Mouse (Mus musculus): ENCODE results near the gene Enpep. TPM values are rescaled to one million over a fixed set of nuclear protein-coding genes. Genes with fewer than 3 reads are reported as not detected.

Gene Enpep
- total RNA-seq, 4 experiments from 2014 or later: 5.0 to 7.2 (median 6.2) TPM

- DNase-seq (ENCODE audit: low spot score): no peak
Observed at GRCm38 (mm10) chr3:129238664-129239258, 93.8 kb downstream of the Enpep start.

GRCm38 (mm10) chr3:129238010-129238409 lies 94.5 kb downstream of the Enpep start:
- DNase-seq (ENCODE audit: low spot score): no peak

- no peak for DNase-seq (ENCODE audit: low spot score)
Observed at GRCm38 (mm10) chr3:129227331-129227730, 105.2 kb downstream of the Enpep start.

- no peak for DNase-seq (ENCODE audit: low spot score)
Observed at GRCm38 (mm10) chr3:129226681-129227080, 105.8 kb downstream of the Enpep start.

GRCm38 (mm10) chr3:129225577-129226289 lies 106.8 kb downstream of the Enpep start:
- DNase-seq (ENCODE audit: low spot score): no peak

- no peak for DNase-seq (ENCODE audit: low spot score)
Observed at GRCm38 (mm10) chr3:129224806-129225576, 107.5 kb downstream of the Enpep start.

- DNase-seq (ENCODE audit: low spot score): no peak
Observed at GRCm38 (mm10) chr3:129223964-129224805, 108.3 kb downstream of the Enpep start.

GRCm38 (mm10) chr3:129223401-129223800 lies 109.1 kb downstream of the Enpep start:
- no peak for DNase-seq (ENCODE audit: low spot score)

DNA sequence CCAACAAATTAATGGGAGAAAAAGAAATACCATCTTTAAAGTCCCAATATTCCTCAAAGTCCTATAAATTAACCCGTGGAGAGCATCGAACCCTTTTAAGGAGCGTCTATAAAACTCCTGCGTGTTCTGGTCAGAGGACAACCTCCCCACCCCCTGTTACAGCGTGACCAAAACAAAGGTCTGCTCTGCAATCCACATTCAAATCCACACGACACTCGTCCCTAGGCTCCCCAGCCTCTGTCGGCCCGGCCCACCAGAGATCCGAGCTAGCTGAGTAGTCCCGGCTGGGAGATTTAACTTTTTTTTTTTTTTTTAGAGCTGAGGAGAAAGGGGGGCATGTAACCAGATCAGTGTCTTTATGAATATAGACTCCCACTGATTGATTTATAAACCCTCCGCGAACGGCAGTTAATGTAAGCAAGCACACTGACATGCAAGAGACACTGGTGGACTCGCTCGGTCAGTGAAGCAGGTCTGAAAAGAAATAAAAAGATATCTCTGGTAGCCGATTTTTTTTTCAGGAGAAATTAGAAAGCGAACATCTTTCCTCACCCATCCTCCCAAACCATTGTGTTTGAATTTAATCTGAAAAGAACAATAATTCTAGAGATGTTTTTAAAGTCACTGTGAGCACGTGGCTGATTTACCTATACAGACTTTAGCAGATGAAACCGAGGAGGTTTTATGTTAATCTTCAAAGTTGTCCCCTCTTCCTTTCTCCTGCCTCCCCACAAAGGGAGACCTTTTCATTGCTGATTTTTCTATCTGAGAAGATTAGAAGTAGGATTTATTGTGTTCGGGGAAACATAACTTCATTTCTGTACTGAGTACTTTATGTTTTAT lies 109.9 kb downstream of the Enpep start:
- no peak for DNase-seq (ENCODE audit: low spot score)

- DNase-seq (ENCODE audit: low spot score): no peak
Observed at GRCm38 (mm10) chr3:129221380-129222260, 110.9 kb downstream of the Enpep start.

DNA sequence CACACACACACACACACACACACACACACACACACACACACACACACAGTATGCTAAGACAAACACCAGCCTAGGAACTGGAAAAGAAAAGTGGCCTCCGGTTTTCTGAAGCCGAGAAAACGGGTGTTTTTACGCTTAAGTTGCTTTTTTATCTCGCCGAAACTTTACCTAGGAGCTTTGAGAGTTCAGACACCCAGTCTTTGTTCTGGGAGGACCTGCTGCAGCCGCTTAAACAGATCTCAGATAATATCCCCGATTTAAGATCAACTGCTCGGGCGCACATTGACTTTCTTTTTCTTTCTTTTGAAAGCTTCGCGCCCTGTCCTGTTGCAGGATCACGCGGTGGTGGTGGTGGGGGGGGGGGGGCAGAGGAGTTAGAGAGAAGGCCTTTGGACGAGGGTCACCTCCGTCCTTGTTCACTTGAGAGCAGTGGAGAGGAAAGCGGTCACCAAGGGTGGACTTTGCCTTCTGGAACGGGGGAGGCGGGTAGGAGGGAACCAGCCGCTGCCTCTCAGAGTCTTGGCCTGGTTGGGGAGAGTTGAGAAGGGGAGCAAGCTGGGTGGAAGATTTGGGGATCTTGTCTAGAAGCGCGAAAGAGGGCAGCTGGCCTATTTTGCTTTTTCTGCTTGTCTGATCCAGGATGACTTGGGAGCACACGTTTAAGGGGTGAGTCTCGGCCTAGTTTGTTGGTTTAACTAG lies 111.7 kb downstream of the Enpep start:
- DNase-seq (ENCODE audit: low spot score): no peak

- no peak for DNase-seq (ENCODE audit: low spot score)
Observed at GRCm38 (mm10) chr3:129220086-129220670, 112.3 kb downstream of the Enpep start.

Other genes starting within 250 kb of the Enpep start
- gene Pitx2, start 132.8 kb downstream of the Enpep start, total RNA-seq (2022): 1 to 10 TPM in 1 of 4 experiments, under 1 TPM in 3; 0.57 to 1.4 (median 0.69) TPM
- gene Elovl6, start 199.6 kb upstream of the Enpep start, total RNA-seq (2022): 1 to 10 TPM in 2 of 4 experiments, under 1 TPM in 2; 0.40 to 1.1 (median 0.92) TPM